Mouse (Mus musculus) granulocyte monocyte progenitor cell, adult 5-6 weeks (primary cell): ENCODE data around the gene Tefm. TPM values are rescaled to one million over a fixed set of nuclear protein-coding genes. Genes with fewer than 3 reads are reported as not detected.
"Not testable (repeated sequence)": the region's sequence is repeated elsewhere in the genome, so short reads cannot be mapped to it uniquely, and the experiment has no call there.

Source experiments
- ATAC-seq: replicated peaks from 2 replicates; pipeline ENCODE4 v1.8.0; 2016; ENCODE audit warnings: mild to moderate bottlenecking, moderate TSS enrichment, inconsistent platforms; ENCODE audit not compliant: poor library complexity, severe bottlenecking
- total RNA-seq, 2 experiments: library from RNA; stranded (forward) in 1 of 2; stranded (reverse) in 1 of 2; fragments of 200-712, 200-1000 nt in 1 of 2; fragments of >200 nt in 1 of 2; fragmentation: Nextera tagmentation in 1 of 2; gene quantifications; 2 replicates each; pipeline ENCODE4 v1.2.3; 2014 to 2017

Tefm gene
- total RNA-seq, 2 experiments from 2014 or later: 23.8 to 27.3 TPM

DNA sequence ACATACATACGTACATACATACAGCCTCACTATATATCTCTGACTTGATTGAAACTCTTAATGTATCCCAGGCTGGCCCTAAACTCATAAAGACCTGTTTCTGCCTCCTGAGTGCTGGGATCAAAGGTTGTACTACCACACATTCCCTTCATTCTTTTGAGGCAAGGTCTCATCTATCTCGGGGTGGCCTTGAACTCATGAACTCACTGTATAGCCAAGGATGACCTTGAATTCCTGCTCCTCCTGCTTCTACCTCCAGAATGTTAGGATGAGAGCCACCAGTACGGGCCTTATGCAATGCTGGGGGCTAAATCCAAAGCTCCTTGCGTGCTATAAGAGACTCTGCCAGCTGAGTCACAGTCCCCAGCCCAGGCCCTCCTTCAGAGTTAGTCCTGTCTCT is 19.1 kb upstream of the Tefm start:
- ATAC-seq: no peak

DNA sequence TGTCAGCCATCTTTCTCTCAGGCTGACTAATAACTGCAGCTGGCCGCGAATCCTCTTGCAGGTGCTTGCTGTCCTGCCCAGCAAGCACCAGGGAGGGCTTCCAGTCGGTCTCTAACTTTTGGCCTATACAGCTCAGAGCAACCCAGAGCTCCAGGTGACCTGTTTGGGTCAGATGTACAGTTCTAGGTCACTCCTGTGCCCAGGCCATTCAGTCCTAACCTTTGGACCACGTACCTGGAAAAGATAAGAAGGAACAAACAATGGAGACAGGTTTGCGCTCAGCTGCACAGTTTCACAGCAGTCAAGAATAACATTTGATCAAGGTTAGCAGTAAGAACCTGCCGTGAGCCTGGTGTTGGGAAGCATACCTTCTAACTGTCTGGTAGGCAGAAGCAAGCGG is 17.0 kb upstream of the Tefm start:
- no peak for ATAC-seq

- ATAC-seq: no peak
Measured at GRCm38 (mm10) chr11:80156841-80157240, 14.9 kb upstream of the Tefm start.

DNA sequence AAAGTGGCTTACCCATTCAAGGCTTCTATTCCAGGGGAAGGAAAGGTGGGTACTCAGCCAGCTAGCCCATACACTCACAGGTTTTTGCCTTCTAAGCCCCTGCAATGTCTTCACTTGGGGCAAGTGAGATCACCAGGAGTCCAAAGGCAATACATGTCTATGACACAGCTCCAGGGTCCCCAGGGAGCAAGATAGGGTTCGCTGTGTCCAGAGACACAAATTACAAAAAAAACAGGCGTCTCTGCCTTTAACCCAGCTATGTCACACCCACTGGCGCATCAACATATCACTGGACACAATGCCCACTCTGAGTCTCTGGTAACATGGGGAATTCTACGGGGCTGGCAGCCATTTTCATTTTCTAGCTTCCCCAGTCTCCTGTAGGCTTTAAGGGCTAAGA is 14.0 kb upstream of the Tefm start:
- ATAC-seq: no peak

DNA sequence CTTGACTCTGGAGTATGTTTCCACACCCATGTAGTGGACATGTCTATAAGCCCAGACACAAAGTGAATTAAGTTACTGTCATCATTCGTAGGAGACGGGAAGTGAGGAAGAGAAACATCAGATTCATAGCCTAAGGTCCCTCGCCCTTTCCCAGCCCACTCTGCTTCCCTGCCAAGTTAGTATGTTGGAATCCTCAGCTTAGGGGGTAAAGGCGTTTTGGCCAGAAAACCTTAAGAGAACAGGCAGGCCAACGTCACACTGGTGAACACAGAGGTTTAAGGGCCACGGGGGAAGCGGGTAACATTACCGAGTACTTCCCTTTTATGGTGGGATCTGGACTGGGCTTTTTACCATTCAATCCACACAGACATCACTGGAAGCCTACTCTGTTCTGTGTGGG is 13.6 kb upstream of the Tefm start:
- ATAC-seq: peak; percentile 24

DNA sequence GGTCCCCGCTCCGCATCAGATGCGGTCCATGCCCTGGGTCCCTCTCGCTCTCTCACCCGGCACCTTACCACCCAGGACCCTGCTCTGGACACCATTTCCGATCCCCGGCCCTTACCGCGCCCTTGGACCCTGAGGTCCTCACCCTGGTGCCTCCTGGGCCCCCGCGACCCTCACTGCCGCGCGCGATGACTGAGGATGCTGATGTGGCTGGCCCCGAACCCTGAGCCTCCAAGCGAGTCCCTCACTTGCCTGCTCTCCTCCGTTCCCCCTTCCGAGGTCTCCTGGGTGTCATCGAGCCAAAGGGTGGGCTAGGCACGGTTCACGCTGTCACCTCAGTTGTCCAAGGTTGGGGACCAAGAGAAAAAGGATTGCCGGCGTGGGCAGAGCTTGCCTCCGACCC is 12.5 kb upstream of the Tefm start:
- no peak for ATAC-seq

DNA sequence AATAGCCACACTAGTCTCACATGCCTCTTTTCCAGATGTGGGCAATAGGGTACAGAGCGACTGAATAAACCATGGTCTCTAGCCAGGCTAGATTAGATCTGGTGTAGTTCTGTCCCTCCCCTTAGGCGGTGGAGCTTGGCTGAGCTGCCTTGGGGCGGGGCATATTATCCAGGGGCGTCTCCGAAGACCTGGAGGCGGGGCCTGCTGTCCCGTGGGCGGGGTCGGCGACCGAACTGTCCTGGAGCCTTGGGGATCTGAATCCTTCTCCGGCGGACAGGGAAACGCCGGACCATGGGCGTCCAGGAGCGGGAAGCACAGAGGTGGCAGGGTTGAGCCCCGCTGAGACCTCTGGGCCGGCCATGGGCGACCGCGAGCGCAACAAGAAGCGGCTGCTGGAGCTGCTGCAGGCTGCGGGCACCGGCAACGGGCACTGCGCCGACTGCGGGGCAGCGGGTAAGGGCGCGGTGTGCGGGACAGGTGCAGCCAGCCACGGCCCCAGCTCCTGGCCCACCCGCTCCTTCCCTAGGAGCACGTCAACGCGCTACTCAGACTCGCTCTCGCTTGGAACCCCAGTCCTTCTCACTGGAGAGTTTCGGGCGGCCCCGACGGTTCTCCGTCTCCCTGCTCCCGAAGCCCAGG is 12.0 kb upstream of the Tefm start, which contains the start of gene Adap2:
TSS of gene Adap2 (plus strand) at position 249 of the 639 bp plus-strand sequence.
- peak; percentile 79 for ATAC-seq

DNA sequence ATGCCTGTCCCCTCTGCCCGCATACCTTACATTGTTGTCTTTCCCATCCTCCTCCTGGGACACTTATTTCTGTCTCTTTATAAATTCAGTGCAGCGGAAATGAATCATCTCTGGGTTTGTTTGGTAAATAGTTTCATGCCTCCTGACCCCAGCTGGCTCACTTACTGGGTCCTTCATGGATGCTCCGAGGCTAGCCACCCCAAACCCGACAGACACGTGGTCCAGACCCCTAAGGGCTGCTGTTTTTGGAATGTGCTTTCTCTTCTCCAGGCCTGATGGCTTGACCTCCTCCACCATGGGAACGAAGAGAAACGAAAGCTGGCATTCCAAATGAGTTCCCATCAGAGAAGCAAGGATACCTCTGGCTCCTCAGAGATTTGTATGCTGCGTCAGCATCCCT is 10.4 kb upstream of the Tefm start:
- no peak for ATAC-seq

DNA sequence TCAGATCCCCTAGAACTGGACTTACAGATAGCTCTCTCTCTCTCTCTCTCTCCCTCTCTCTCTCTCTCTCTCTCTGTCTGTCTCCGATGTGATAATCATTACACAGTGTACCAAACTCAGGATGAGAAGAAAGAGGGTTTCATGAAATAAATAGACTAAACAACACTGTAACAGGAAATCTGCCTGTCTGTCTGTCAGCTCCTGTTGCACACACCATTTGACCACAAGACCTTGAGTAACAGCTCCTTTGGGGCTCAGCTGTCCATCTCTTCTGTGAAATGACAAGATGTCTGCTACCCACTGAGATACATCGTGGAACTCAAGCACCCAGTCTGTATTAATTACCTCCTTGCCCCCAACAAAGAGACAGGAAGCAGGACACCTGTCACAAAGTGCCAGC is 9.6 kb upstream of the Tefm start:
- ATAC-seq: peak; percentile 70

DNA sequence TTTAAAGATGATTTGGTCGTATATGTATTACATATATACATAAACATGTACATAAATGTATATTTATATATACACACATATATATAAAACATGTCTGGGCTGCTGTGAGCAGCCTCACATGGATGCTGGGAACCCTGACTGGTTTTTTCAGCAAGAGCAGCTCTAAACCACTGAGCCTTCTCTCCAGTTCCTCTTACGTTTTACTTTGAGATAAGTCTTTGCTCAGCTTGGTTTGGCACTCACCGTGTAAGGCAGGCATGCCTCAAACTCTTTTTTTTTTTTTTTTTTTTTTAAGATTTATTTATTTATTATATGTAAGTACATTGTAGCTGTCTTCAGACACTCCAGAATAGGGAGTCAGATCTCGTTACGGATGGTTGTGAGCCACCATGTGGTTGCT is 8.6 kb upstream of the Tefm start:
- no peak for ATAC-seq

DNA sequence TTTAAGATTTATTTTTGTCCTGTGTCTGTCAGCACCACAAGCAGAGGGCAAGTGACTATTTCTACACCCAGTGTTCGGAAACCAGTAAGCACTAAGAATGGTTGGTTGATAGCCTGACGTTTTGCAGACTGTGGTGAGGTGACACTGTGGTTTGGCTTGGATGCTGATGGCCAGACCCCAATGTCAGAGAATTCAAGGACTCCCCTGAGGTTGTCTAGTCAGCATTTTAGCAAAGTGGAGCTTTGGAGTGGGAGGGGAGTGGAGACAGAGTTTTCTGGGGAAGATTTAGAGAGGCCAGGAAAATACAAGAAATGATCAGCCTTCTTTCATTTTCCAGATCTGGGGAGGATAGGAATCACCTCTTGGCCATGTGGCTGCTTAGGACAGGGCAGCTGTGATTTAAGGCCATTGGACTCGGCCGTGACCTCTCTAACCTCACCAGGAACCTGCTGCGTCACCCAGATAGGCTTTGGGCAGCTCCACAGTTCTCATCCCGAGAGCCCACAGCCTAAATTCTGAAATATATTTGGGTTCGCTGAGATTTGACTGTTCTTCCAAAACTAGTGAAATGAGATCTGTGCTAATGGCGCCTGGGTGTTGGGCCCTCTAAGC is 7.5 kb upstream of the Tefm start:
- ATAC-seq: no peak

DNA sequence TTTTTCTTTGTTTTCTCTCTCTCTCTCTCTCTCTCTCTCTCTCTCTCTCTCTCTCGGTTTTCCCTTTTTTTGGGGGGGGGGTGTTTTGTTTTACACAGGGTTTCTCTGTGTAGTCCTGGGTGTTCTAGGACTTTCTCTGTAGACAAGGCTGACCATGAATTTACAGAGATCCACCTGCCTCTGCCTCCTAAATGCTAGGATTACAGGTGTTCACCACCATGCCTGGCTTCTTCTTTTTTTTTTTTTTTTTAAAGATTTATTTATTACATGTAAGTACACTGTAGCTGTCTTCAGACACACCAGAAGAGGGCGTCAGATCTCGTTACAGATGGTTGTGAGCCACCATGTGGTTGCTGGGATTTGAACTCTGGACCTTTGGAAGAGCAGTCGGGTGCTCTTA is 7.0 kb upstream of the Tefm start:
- ATAC-seq: not testable (repeated sequence)

DNA sequence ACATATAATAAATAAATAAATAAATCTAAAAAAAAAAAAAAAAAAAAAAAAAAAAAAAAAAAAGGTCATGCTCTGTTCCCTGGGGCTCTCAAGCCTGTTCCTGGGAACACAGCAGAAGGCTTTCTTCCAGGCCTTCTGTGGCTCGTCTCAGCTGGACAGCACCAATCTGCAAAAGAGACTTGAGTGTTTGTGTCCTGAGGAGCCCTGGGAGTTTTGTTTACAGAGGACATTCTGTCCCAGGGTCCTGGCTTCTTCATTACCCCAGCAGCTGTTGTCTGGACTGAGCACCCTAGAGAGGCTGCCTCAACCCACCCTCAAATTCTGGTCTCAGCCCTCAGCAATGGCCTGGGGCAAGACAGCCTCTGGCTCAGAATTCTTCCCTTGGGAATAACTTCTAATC is 6.3 kb upstream of the Tefm start:
- no peak for ATAC-seq

- no peak for ATAC-seq
Measured at GRCm38 (mm10) chr11:80147748-80148147, 5.8 kb upstream of the Tefm start.

GRCm38 (mm10) chr11:80145787-80146275 is 3.9 kb upstream of the Tefm start:
- ATAC-seq: peak; percentile 72

DNA sequence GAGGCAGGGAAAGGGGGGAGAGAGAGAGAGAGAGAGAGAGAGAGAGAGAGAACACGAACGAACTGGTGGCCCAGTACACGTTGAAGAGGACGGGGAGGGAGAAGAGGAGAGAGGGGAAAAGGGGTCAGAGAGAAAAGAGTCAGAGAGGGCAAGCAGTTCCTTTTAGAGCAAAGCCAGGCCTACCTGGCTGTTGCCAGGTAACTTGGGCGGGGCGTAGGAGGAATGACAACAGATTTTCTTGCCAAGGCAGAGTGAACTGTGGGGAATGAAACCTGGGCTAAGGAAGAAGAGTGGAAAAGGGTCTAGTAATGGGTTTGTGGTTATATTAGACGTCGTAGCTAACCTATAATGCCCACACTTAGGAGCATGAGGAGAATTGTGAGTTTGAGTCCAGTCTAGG is 897 bp upstream of the Tefm start:
- no peak for ATAC-seq

- ATAC-seq: no peak
Measured at GRCm38 (mm10) chr11:80137773-80138172, 4.2 kb downstream of the Tefm start.

DNA sequence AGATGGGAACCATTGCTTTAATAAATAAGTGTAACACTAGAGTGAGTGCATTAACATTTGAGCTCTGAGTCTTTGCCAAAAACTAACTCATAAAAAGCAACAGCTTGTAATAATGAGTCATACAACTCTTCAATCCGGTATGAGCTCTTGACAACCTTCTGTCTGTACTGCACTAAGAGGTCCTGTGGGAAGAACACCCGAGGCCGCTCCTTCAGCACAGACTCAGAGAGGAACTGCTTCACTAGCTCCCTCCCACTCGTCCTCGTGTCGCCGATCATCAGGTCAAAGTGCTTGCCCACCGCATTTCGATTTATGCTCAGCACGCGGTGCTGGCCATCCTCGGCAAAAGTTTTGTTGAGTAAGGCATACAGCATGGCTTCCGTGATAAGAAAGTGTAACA is 5.2 kb downstream of the Tefm start:
- ATAC-seq: no peak

DNA sequence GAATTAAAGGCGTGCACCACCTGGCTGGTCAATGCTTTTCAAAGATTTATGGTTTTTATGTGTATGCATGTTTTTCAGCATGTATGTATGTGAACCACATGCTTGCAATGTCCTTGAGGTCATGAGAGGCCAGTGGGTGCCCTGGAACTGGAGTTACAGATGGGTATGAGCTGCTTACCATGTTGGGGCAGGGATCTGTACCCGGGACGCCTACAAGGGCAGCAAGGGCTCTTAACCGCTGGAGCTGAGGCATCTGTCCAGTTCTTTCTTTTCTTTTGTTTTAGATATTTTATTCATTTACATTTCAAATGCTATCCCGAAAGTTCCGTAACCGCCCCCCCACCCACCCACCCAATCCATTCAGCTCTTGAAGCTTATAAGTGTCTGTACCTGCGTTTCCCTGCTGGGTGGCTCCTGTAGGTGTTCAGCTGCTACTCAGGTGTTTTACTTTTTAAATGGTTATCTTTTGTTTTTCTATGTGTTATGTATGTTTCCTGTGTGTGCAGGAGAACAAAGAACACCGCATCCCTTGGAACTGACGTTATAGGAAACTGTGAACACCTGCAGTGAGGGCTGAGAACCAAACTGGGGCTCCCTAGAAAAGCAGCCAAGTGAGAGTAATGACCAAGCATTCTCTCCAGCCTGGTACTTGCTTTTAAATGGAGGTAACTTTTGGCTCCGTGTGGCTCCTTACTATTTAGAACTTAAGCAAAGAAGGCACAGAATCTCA is 5.9 kb downstream of the Tefm start:
- no peak for ATAC-seq

- ATAC-seq: no peak
Measured at GRCm38 (mm10) chr11:80134744-80135143, 7.2 kb downstream of the Tefm start.

DNA sequence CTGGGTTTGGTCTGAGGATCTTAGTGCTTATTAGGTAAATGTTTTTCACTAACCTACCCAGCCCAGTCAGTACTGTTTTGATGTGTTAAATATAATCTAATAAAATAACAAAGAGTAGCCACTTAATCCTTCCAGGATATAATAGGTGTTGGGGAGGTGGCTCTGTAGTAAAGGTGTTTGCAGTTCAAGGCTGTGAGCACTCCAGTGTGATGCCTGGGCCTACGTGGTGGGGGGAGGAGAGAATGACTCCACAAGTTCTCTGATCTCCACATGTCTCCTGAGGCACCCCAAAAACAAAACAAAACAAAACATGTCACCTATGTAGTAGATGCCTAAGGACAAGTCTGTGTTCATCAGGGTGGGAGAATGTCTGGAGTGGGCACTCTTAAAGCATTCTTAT is 9.9 kb downstream of the Tefm start:
- ATAC-seq: no peak

- no peak for ATAC-seq
Measured at GRCm38 (mm10) chr11:80116411-80116810, 25.6 kb downstream of the Tefm start.
